Mouse (Mus musculus): ENCODE results near the gene Mcm3ap. TPM values are rescaled to one million over a fixed set of nuclear protein-coding genes. Genes with fewer than 3 reads are reported as not detected.
A peak's percentile ranks its signal among the peaks of the same experiment; 100 is the strongest.

Mcm3ap gene
- total RNA-seq, 2 experiments from 2014 or later = 19.0 to 30.6 TPM

GRCm38 (mm10) chr10:76489205-76489604 lies 20.5 kb downstream of the Mcm3ap start:
- ATAC-seq (replicated peaks; ENCODE audit: low FRiP score, poor library complexity, severe bottlenecking) = no peak

- no peak for ATAC-seq (replicated peaks; ENCODE audit: low FRiP score, poor library complexity, severe bottlenecking)
These were observed 24.8 kb downstream of the Mcm3ap start for GRCm38 (mm10) chr10:76493527-76493926.

- no peak for ATAC-seq (replicated peaks; ENCODE audit: low FRiP score, poor library complexity, severe bottlenecking)
These were observed 26.8 kb downstream of the Mcm3ap start for GRCm38 (mm10) chr10:76495501-76495900.

GRCm38 (mm10) chr10:76496366-76496765 lies 27.6 kb downstream of the Mcm3ap start:
- no peak for ATAC-seq (replicated peaks; ENCODE audit: low FRiP score, poor library complexity, severe bottlenecking)

- no peak for ATAC-seq (replicated peaks; ENCODE audit: low FRiP score, poor library complexity, severe bottlenecking)
These were observed 28.8 kb downstream of the Mcm3ap start for GRCm38 (mm10) chr10:76497522-76497921.

- ATAC-seq (replicated peaks; ENCODE audit: low FRiP score, poor library complexity, severe bottlenecking) = no peak
These were observed 35.7 kb downstream of the Mcm3ap start for GRCm38 (mm10) chr10:76504271-76504943.

- ATAC-seq (replicated peaks; ENCODE audit: low FRiP score, poor library complexity, severe bottlenecking) = no peak
These were observed 37.1 kb downstream of the Mcm3ap start for GRCm38 (mm10) chr10:76505865-76506264.

- peak; percentile 90 for ATAC-seq (replicated peaks; ENCODE audit: low FRiP score, poor library complexity, severe bottlenecking)
These were observed 44.3 kb downstream of the Mcm3ap start for GRCm38 (mm10) chr10:76512965-76513583.

GRCm38 (mm10) chr10:76530922-76531321 lies 62.2 kb downstream of the Mcm3ap start:
- ATAC-seq (replicated peaks; ENCODE audit: low FRiP score, poor library complexity, severe bottlenecking) = peak; percentile 34

GRCm38 (mm10) chr10:76531375-76531774 lies 62.6 kb downstream of the Mcm3ap start, which contains the start of gene Lss:
TSS of gene Lss (plus strand) at chr10:76531588.
- peak; percentile 97 for ATAC-seq (replicated peaks; ENCODE audit: low FRiP score, poor library complexity, severe bottlenecking)

GRCm38 (mm10) chr10:76531828-76532227 lies 63.1 kb downstream of the Mcm3ap start:
- no peak; the same call in 1 of the 2 replicates for ATAC-seq (replicated peaks; ENCODE audit: low FRiP score, poor library complexity, severe bottlenecking)

GRCm38 (mm10) chr10:76535526-76535925 lies 66.8 kb downstream of the Mcm3ap start:
- ATAC-seq (replicated peaks; ENCODE audit: low FRiP score, poor library complexity, severe bottlenecking) = no peak

GRCm38 (mm10) chr10:76537619-76538018 lies 68.9 kb downstream of the Mcm3ap start:
- no peak for ATAC-seq (replicated peaks; ENCODE audit: low FRiP score, poor library complexity, severe bottlenecking)

GRCm38 (mm10) chr10:76541336-76542085 lies 72.8 kb downstream of the Mcm3ap start:
- no peak for ATAC-seq (replicated peaks; ENCODE audit: low FRiP score, poor library complexity, severe bottlenecking)

GRCm38 (mm10) chr10:76542636-76543375 lies 74.1 kb downstream of the Mcm3ap start:
- no peak for ATAC-seq (replicated peaks; ENCODE audit: low FRiP score, poor library complexity, severe bottlenecking)

GRCm38 (mm10) chr10:76546566-76546965 lies 77.8 kb downstream of the Mcm3ap start:
- ATAC-seq (replicated peaks; ENCODE audit: low FRiP score, poor library complexity, severe bottlenecking) = no peak

- no peak for ATAC-seq (replicated peaks; ENCODE audit: low FRiP score, poor library complexity, severe bottlenecking)
These were observed 79.5 kb downstream of the Mcm3ap start for GRCm38 (mm10) chr10:76548218-76548617.

GRCm38 (mm10) chr10:76550458-76550857 lies 81.7 kb downstream of the Mcm3ap start:
- ATAC-seq (replicated peaks; ENCODE audit: low FRiP score, poor library complexity, severe bottlenecking) = no peak

GRCm38 (mm10) chr10:76551556-76551955 lies 82.8 kb downstream of the Mcm3ap start:
- ATAC-seq (replicated peaks; ENCODE audit: low FRiP score, poor library complexity, severe bottlenecking) = no peak

GRCm38 (mm10) chr10:76554061-76554460 lies 85.3 kb downstream of the Mcm3ap start:
- no peak for ATAC-seq (replicated peaks; ENCODE audit: low FRiP score, poor library complexity, severe bottlenecking)

All from erythroblast, adult 5-6 weeks (primary cell).